Mouse (Mus musculus) neural tube, postnatal 0 days (tissue): Measurements from ENCODE around the gene Gm3676. TPM values are rescaled to one million over a fixed set of nuclear protein-coding genes. Genes with fewer than 3 reads are reported as not detected.

Source experiments
- polyA plus RNA-seq: library from polyadenylated mRNA; unstranded; fragments of >200 nt; fragmentation: Nextera tagmentation; extraction: Ambion mirVana; gene quantifications from 2 replicates; pipeline ENCODE4 v1.2.1, GENCODE M21; 2015

The Gm3676 gene
- not detected in 2 replicates for polyA plus RNA-seq

DNA sequence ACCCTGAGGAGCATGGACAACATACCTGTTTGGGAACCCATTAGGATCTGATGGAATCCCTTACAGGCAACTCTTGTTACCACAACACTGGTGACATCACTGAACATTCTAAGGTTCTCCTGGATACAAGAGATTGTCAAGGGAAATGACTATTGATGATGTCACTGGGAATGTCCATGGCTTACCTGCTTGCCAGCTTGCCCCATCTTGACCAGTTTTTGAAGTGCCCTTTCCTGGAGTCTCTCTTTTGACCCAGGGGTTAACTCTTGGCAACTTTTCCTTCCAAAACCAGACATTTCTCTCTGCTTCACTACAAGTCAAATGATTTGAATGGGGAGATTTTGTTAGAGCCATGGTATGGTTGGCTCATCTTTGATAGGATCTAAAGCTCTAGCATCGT is at the start of gene Gm3676:
Gene Gm3676, minus strand, starts transcription at position 101 of the 400 bp plus-strand sequence.

DNA sequence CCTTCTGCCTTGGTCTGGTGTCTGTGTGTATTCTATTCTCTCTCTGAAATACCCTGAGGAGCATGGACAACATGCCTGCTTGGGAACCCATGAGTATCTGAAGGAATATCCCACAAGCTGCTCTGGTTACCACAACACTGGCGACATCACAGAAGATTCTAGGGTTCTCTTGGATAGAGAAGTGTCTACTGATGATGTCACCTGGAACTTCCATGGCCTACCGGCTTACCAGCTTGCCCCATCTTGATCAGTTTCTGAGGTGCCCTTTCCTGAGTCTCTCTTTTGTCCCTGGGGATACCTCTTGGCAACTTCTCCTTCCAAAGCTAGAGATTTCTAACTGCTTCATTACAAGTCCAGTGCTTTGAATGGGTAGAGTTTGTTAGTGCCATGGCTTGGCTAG is 21.8 kb downstream of the Gm3676 start, which contains the start of gene Gm3072:
Gene Gm3072, minus strand, starts transcription at position 101 of the 400 bp plus-strand sequence.

Other genes starting within 250 kb of the Gm3676 start
- gene Gm6482, start 238.2 kb downstream of the Gm3676 start, polyA plus RNA-seq: not detected in 2 replicates
- gene Gm7954, start 193.0 kb downstream of the Gm3676 start, polyA plus RNA-seq: not detected in 2 replicates
- not detected in 2 replicates for gene Gm3486, start 157.0 kb downstream of the Gm3676 start, polyA plus RNA-seq
- gene Gm7970, start 90.9 kb downstream of the Gm3676 start, polyA plus RNA-seq: not detected in 2 replicates
- not detected in 2 replicates for gene 1700049E17Rik2, start 73.3 kb downstream of the Gm3676 start, polyA plus RNA-seq
- not detected in 2 replicates for gene Gm3072, start 21.9 kb downstream of the Gm3676 start, polyA plus RNA-seq
- not detected in 2 replicates for gene Gm8068, start 55.4 kb upstream of the Gm3676 start, polyA plus RNA-seq
- gene Gm7929, start 104.1 kb upstream of the Gm3676 start, polyA plus RNA-seq: not detected in 2 replicates
- gene Gm47189, start 126.0 kb upstream of the Gm3676 start, polyA plus RNA-seq: not detected in 2 replicates